In genomic region chr4:106989226-106989983, GRCm38 (mm10) we compare ENCODE assay signal across 8 mouse cellular contexts.
DNase-seq lines count a peak whose midpoint lies in the region; ATAC-seq lines count a peak whose summit lies in the region.

No protein-coding gene starts in this region.

- no peaks in the 10 kb centered on the region for H3K27me3 ChIP-seq in hindbrain, embryonic 12.5 days
- no peaks in the 10 kb centered on the region for H3K27me3 ChIP-seq in neural tube, embryonic 14.5 days (ENCODE audit: control insufficient read depth, insufficient read depth, low read length)

- H3K36me3 ChIP-seq in hindbrain, embryonic 12.5 days = no peaks in the 10 kb centered on the region
- H3K36me3 ChIP-seq in neural tube, embryonic 14.5 days (ENCODE audit: control insufficient read depth, insufficient read depth, low read length) = no peaks in the 10 kb centered on the region

- peak; percentile 52 for DNase-seq in adrenal gland, postnatal 14 days
- DNase-seq in adrenal gland, adult 8-10 months = no peak
- DNase-seq in 3T3-L1 (ENCODE audit: low read depth, low spot score) = peak; percentile 47
- peak; percentile 52 for DNase-seq in cerebellum, adult 8-10 months
- no peak for DNase-seq in right cerebral cortex, postnatal 25 days
- no peak for DNase-seq in layer of hippocampus, postnatal 25 days (ENCODE audit: extremely low spot score in 1 of 2, low spot score in 1 of 2)

- ATAC-seq in hindbrain, embryonic 12.5 days (ENCODE audit: low FRiP score) = peak; percentile 63
- ATAC-seq in neural tube, embryonic 14.5 days (ENCODE audit: low read depth) = peak; percentile 35; the same call in 1 of the 2 replicates

- H3K27ac ChIP-seq in hindbrain, embryonic 12.5 days = peak overlapping the region; percentile 81
- H3K27ac ChIP-seq in neural tube, embryonic 14.5 days (ENCODE audit: low read depth, low read length) = peak overlapping the region; percentile 58; the same call in 1 of the 2 replicates

- no peak overlapping the region for H3K4me3 ChIP-seq in hindbrain, embryonic 12.5 days
- no peak overlapping the region for H3K4me3 ChIP-seq in neural tube, embryonic 14.5 days (ENCODE audit: low read depth, low read length)

- H3K4me2 ChIP-seq in hindbrain, embryonic 12.5 days (replicated peaks) = peak overlapping the region; percentile 2; the same call in 1 of the 2 replicates
- H3K4me2 ChIP-seq in neural tube, embryonic 14.5 days (ENCODE audit: low read depth, low read length) = no peak overlapping the region

- no peak overlapping the region for H3K9ac ChIP-seq in hindbrain, embryonic 12.5 days
- no peak overlapping the region for H3K9ac ChIP-seq in neural tube, embryonic 14.5 days (replicated peaks; ENCODE audit: low read depth, low read length)

- WGBS in hindbrain, embryonic 12.5 days = 24% methylated on average over 10 of the region's 10 CpGs
- WGBS in neural tube, embryonic 14.5 days = 9% methylated on average over 10 of the region's 10 CpGs

- H3K4me1 ChIP-seq in hindbrain, embryonic 12.5 days = peaks cover 97% of the 10 kb centered on the region
- peaks cover 47% of the 10 kb centered on the region for H3K4me1 ChIP-seq in neural tube, embryonic 14.5 days (ENCODE audit: control insufficient read depth, insufficient read depth, low read length)

- H3K9me3 ChIP-seq in hindbrain, embryonic 12.5 days (replicated peaks) = no peaks in the 10 kb centered on the region
- H3K9me3 ChIP-seq in neural tube, embryonic 14.5 days (ENCODE audit: control insufficient read depth, low read length) = no peaks in the 10 kb centered on the region

Comparison
In these comparisons a context has a peak if more than half of its experiments do, and no peak if none do; other contexts are left out.
1. DNase-seq: peak in adrenal gland, postnatal 14 days (single experiment), 3T3-L1 (single experiment) and cerebellum, adult 8-10 months (single experiment); none in adrenal gland, adult 8-10 months (single experiment), right cerebral cortex, postnatal 25 days (single experiment) and layer of hippocampus, postnatal 25 days (0 of 2).